Mouse (Mus musculus): ENCODE measurements at regions not wholly inside any gene's neighbourhood (a gene's known extent, or its start where the extent isn't known, plus 50 kb on each side); places are given as distances from the start of the nearest gene placed in this dataset.

GRCm38 (mm10) chr10:122386748-122387147 lies 61.6 kb upstream of the Avpr1a start:
- no peak for DNase-seq (ENCODE audit: low read depth, low spot score)

GRCm38 (mm10) chr10:122379661-122380344 lies 68.5 kb upstream of the Avpr1a start:
- DNase-seq (ENCODE audit: low read depth, low spot score) = no peak

GRCm38 (mm10) chr10:122343291-122343690 lies 105.0 kb upstream of the Avpr1a start:
- DNase-seq (ENCODE audit: low read depth, low spot score) = no peak

DNA sequence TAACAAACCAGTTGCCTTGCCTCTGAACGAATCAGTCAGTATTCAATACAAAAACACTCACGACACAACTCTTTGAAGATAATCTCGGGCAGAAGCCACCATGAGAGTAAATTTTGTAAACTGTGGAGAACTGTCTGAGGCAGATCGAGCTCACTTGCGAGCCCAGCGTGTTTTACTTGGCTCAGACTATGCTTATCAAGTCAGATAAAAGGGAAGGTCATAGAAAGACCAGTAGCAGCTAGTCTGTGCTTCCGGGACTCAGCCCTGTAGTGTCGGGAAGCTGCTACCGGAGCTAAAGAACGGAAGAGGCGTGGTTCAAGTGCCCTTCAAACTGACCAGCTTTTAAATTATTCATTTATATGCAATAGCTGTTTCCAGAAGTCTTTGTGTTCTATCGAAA lies 105.9 kb upstream of the Avpr1a start:
- DNase-seq (ENCODE audit: low read depth, low spot score) = no peak

- no peak for DNase-seq (ENCODE audit: low read depth, low spot score)
Measured at GRCm38 (mm10) chr10:122326851-122327250, 121.4 kb upstream of the Avpr1a start.

DNA sequence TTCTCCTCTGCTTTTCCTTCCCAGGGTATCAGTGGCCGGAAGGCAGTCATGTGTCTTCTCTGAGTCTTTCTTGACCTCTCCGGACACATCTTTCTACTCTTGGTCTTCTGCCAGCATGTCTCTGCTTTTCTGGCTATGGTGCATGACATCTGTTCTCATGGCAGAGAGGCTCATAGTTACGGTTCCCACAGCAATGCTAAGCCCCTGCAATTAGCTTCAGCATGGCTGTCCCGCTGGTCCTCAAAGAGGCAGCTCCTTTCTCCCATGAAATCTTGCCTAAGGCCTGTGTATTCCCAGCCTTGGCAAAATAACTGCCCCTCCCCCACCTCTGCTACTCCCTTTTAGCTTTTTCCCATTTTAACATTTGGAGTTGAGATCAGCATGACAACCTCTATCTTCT lies 129.4 kb upstream of the Avpr1a start:
- no peak for DNase-seq (ENCODE audit: low read depth, low spot score)

- no peak for DNase-seq (ENCODE audit: low read depth, low spot score)
Measured at GRCm38 (mm10) chr10:122310646-122311193, 137.6 kb upstream of the Avpr1a start.

- no peak for DNase-seq (ENCODE audit: low read depth, low spot score)
Measured at GRCm38 (mm10) chr10:122308691-122309090, 139.6 kb upstream of the Avpr1a start.

- no peak for DNase-seq (ENCODE audit: low read depth, low spot score)
Measured at GRCm38 (mm10) chr10:122302259-122302658, 146.0 kb upstream of the Avpr1a start.

DNA sequence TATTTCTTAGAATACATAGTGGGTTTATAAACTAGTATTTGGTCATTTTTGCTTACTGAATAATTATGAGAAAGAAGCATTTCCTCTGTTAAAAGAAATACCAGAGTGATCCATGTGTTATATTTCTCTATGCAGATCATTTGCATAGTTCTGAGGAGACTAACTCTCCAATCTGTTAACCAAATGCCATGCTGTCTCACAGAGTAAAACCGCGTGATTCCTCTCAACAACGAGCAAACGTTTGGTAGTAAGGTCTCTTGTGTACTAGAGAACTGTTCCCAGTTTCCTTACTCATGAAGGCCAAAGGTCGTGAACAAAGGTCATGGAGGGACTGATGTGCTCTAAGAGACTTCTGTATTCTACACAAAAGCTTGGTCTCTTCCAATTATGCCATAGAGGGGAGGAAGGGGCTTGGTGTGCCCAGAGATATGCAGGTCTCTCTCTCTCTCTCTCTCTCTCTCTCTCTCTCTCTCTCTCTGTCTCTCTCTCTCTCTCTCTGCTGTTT lies 152.3 kb upstream of the Avpr1a start:
- DNase-seq (ENCODE audit: low read depth, low spot score) = no peak

GRCm38 (mm10) chr10:122291611-122292010 lies 156.7 kb upstream of the Avpr1a start:
- no peak for DNase-seq (ENCODE audit: low read depth, low spot score)

GRCm38 (mm10) chr10:122291091-122291490 lies 157.2 kb upstream of the Avpr1a start:
- no peak for DNase-seq (ENCODE audit: low read depth, low spot score)

DNA sequence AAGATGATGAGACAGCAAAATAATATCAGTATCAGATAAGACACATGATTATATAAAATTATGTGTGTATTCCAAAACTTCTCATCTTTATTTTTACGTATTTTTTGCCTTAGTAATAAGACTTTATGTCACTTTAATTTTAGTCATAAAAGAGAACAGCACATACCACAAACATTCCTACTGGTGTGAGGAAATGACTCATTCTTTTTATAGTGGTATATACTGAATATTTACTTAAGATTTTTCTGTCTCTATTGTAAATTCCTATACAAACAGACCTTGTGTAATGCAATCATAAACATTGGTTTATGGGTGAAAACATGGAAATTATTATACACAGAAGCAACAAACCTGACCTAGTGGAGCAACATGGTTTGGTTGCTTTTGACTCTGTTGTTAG lies 173.4 kb upstream of the Avpr1a start:
- DNase-seq (ENCODE audit: low read depth, low spot score) = no peak

DNA sequence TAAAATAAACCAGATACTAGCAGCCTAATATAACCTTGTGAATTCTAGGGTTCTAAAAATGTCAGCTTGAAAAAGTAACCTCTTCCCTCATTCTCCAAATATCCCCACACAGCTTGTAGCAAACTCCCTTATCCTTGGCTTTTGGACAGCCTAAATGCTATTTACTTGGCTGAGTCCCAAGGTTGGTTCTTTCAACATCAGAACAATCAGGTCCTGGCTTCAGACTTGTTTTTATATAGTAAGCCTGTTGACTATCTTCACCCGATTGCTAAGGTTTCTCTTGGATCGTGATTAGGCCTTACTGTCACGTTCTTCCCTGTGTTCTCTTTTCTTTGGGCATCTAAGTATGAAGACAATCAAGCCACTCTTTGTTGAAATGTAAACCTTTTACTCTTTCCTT lies 174.1 kb upstream of the Avpr1a start:
- DNase-seq (ENCODE audit: low read depth, low spot score) = no peak

- DNase-seq (ENCODE audit: low read depth, low spot score) = no peak
Measured at GRCm38 (mm10) chr10:122264070-122264469, 166.9 kb upstream of the Rxylt1 start.

DNA sequence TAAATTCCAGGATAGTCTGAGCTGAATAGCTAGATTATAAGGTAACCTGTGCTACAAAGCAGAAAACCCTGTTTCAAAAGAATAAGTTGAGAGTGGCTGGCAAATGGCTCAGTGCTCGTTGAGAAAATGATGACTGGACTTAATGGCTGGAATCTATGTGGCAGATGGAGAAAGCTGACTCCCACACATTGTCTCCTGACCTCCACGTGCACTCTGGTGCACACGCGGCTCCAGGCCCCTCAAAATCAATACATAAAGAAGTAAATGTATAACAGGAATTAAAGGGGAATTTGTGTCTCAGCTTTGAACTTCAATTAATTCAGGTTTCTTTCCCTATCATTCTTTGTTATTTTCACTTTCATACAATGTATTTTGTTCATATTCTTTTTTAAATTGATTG lies 162.2 kb upstream of the Rxylt1 start:
- DNase-seq (ENCODE audit: low read depth, low spot score) = no peak

DNA sequence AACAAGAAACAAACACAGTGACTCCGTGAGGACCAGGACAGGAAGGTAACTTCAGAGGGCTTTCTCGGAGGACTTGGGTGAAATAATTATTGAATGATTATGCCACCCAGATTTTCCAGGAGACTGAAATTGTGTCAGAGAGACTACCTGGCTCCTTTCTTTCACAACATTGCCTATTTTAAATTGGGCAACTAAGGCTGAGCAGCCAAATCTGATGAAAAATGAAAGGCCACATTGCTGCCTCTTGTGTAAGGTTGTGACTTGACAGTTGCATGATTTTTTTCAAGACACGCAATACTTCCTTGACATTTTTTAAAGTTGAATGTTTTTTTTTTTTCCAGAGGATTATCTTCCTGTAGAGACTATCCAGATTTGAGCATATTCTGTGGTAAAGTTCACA lies 161.5 kb upstream of the Rxylt1 start:
- no peak for DNase-seq (ENCODE audit: low read depth, low spot score)

DNA sequence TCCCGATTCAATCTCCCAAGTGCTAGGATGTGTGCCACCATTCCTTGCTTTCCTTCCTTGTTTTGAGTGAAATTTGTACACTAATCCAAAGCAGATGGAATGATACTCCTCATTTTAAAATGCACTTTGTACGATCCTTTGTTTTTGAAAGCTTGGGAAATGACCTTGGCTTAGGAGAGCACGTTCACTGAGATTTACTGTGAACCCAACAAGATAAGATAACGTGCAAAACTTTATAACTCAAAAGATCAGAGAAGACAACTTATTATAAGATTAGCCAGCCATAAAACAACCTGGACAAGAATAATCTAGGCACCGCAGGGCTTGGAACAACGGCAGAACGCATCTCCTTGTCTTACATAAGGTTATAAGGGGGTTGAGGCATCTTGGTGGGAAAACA lies 134.6 kb upstream of the Rxylt1 start:
- DNase-seq (ENCODE audit: low read depth, low spot score) = no peak

DNA sequence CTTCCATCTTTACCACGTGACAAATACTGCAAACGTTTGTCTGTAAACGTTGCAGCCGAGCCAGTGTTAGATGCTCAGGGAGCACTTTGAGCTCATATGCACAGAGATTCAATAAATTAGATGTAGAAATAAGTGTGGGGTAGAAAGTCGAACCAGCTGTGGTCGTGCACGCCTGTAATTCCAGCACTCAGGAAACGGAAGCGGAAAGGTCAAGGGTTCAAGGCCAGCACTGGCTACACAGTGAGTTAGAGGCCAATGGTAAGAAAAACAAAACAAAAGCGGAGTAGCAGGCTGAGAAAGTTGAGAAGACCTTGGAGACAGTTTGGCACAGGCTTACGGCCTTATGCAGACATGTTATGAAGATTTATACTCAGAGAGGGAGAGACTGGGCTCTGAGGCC lies 133.6 kb upstream of the Rxylt1 start:
- no peak for DNase-seq (ENCODE audit: low read depth, low spot score)

- DNase-seq (ENCODE audit: low read depth, low spot score) = no peak
Measured at GRCm38 (mm10) chr10:122225679-122226078, 128.5 kb upstream of the Rxylt1 start.

- DNase-seq (ENCODE audit: low read depth, low spot score) = no peak
Measured at GRCm38 (mm10) chr10:122223076-122223475, 125.9 kb upstream of the Rxylt1 start.

DNA sequence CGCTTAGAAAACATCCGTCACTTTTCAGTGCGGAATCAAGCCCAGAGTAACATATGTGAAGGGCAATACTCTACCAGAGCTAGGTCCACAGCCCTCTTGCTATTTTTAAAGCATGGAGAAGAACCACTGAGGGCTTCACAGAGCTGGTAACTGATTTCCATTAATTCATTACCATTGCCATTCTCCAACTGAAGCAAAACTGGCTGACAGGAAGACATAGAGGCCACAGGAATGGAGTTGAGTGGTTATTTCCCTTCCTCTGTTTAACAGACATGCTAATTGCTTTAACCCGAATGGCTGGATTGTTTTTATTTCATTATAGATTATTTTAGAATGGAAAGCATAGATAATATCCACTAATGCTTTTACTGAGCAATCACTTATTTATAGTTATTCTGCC lies 120.4 kb upstream of the Rxylt1 start:
- no peak for DNase-seq (ENCODE audit: low read depth, low spot score)

GRCm38 (mm10) chr10:122199791-122200190 lies 102.6 kb upstream of the Rxylt1 start:
- DNase-seq (ENCODE audit: low read depth, low spot score) = no peak

- no peak for DNase-seq (ENCODE audit: low read depth, low spot score)
Measured at GRCm38 (mm10) chr10:122197703-122198102, 100.5 kb upstream of the Rxylt1 start.
